Mouse (Mus musculus): Measurements from ENCODE around the gene Ccdc6. TPM values are rescaled to one million over a fixed set of nuclear protein-coding genes. Genes with fewer than 3 reads are reported as not detected.

Ccdc6 gene
- polyA plus RNA-seq, 1 experiment from 2014 or later: 20.8 TPM

GRCm38 (mm10) chr10:70127273-70127672, 30.4 kb downstream of the Ccdc6 start:
- Histone ChIP-seq H3K9me3 (replicated peaks; ENCODE audit: control insufficient read depth, low read length) (no peaks in the 10 kb centered on the region), H3K36me3 (replicated peaks; ENCODE audit: control insufficient read depth, insufficient read depth, low read depth, low read length) (no peaks in the 10 kb centered on the region), H3K4me2 (ENCODE audit: low read depth, low read length) (no peak overlapping the region), H3K27ac (replicated peaks; ENCODE audit: low read depth, low read length) (no peak overlapping the region), H3K4me3 (ENCODE audit: low read depth, low read length) (no peak overlapping the region), H3K27me3 (ENCODE audit: control insufficient read depth, insufficient read depth, low read length) (no peaks in the 10 kb centered on the region), H3K9ac (replicated peaks; ENCODE audit: low read length) (no peak overlapping the region), H3K4me1 (ENCODE audit: control insufficient read depth, insufficient read depth, low read length) (no peaks in the 10 kb centered on the region)
- WGBS: 75% methylated on average over 8 of the region's 8 CpGs
- DNase-seq (ENCODE audit: low spot score): no peak
- ATAC-seq (replicated peaks; ENCODE audit: insufficient number of reproducible peaks, low FRiP score, low TSS enrichment, low read depth): no peak

DNA sequence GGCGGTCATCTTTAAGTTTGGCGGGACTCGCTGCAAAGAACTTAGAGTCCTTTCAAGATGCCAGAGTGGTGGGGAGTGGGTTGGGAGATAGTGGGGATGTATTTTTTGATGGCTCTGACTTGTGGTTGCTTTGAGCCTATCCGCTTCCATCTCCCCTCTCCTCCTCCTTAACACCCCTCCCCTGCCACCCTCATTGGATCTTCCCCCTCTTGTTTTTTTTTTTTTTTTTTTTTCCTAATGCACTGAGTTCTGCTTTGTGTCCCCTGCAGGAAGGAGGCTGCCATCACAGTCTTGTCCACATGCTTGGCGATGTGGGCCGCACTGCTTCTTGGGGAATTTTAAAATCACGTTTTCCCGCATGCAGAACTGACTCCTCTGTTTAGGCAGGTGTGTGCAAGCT, 31.5 kb downstream of the Ccdc6 start:
- Histone ChIP-seq H3K9ac (replicated peaks; ENCODE audit: low read length) (no peak overlapping the region), H3K9me3 (replicated peaks; ENCODE audit: control insufficient read depth, low read length) (no peaks in the 10 kb centered on the region), H3K36me3 (replicated peaks; ENCODE audit: control insufficient read depth, insufficient read depth, low read depth, low read length) (no peaks in the 10 kb centered on the region), H3K27ac (replicated peaks; ENCODE audit: low read depth, low read length) (no peak overlapping the region), H3K4me3 (ENCODE audit: low read depth, low read length) (no peak overlapping the region), H3K4me2 (ENCODE audit: low read depth, low read length) (no peak overlapping the region), H3K4me1 (ENCODE audit: control insufficient read depth, insufficient read depth, low read length) (no peaks in the 10 kb centered on the region), H3K27me3 (ENCODE audit: control insufficient read depth, insufficient read depth, low read length) (no peaks in the 10 kb centered on the region)
- WGBS: 86% methylated on average over 8 of the region's 8 CpGs
- ATAC-seq (replicated peaks; ENCODE audit: insufficient number of reproducible peaks, low FRiP score, low TSS enrichment, low read depth): no peak
- DNase-seq (ENCODE audit: low spot score): no peak

DNA sequence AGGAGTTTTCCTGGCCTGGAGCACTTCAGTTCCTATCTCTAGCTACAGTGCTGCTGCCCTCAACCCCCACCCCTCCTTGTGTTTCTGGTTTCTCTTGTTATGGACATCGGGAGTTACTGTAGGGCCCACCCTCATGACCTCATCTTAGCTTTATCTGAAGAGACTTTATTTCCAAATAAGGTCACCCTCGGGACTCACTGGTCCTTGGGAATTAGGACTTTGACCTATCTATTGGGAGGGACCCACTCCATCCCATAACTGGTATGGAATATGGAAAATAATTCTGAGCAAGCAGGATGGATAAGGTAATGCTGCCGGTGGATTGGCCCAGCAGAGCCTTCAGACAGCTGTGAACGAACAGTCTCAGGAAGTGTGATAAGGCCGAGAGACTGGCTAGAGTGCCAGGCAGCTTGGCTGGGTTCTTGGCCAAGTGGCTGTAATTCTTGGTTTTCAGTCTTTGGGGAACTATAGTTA, 35.2 kb downstream of the Ccdc6 start:
- Histone ChIP-seq H3K36me3 (replicated peaks; ENCODE audit: control insufficient read depth, insufficient read depth, low read depth, low read length) (no peaks in the 10 kb centered on the region), H3K4me2 (ENCODE audit: low read depth, low read length) (no peak overlapping the region), H3K9ac (replicated peaks; ENCODE audit: low read length) (no peak overlapping the region), H3K27me3 (ENCODE audit: control insufficient read depth, insufficient read depth, low read length) (no peaks in the 10 kb centered on the region), H3K9me3 (replicated peaks; ENCODE audit: control insufficient read depth, low read length) (no peaks in the 10 kb centered on the region), H3K4me3 (ENCODE audit: low read depth, low read length) (no peak overlapping the region), H3K4me1 (ENCODE audit: control insufficient read depth, insufficient read depth, low read length) (no peaks in the 10 kb centered on the region), H3K27ac (replicated peaks; ENCODE audit: low read depth, low read length) (no peak overlapping the region)
- ATAC-seq (replicated peaks; ENCODE audit: insufficient number of reproducible peaks, low FRiP score, low TSS enrichment, low read depth): no peak
- 83% methylated on average over 5 of the region's 5 CpGs for WGBS
- DNase-seq (ENCODE audit: low spot score): no peak

DNA sequence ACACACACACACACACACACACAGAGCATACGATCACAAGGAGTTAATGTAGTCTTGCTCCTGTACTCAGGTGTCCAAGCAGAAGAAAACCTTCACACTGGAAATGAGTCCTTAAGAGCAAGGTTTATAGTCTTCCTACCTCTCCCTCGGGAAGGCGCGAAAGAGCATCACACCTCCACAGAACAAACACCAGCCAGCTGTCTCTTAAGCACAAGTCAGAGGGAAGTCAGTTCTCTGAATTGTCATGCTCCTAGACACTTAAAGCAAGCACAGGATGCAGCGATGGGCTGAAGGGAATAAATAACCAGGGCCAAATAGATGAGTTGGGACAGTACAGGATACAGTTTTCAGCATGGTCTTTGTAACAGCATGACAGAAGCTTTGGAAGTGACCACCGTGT, 35.8 kb downstream of the Ccdc6 start:
- DNase-seq (ENCODE audit: low spot score): no peak
- Histone ChIP-seq H3K9me3 (replicated peaks; ENCODE audit: control insufficient read depth, low read length) (no peaks in the 10 kb centered on the region), H3K4me2 (ENCODE audit: low read depth, low read length) (no peak overlapping the region), H3K9ac (replicated peaks; ENCODE audit: low read length) (no peak overlapping the region), H3K4me3 (ENCODE audit: low read depth, low read length) (no peak overlapping the region), H3K36me3 (replicated peaks; ENCODE audit: control insufficient read depth, insufficient read depth, low read depth, low read length) (no peaks in the 10 kb centered on the region), H3K4me1 (ENCODE audit: control insufficient read depth, insufficient read depth, low read length) (no peaks in the 10 kb centered on the region), H3K27ac (replicated peaks; ENCODE audit: low read depth, low read length) (no peak overlapping the region), H3K27me3 (ENCODE audit: control insufficient read depth, insufficient read depth, low read length) (no peaks in the 10 kb centered on the region)
- WGBS: 91% methylated on average over 6 of the region's 6 CpGs
- no peak for ATAC-seq (replicated peaks; ENCODE audit: insufficient number of reproducible peaks, low FRiP score, low TSS enrichment, low read depth)

GRCm38 (mm10) chr10:70133188-70133587, 36.3 kb downstream of the Ccdc6 start:
- no peaks in the 10 kb centered on the region for H3K36me3 ChIP-seq (replicated peaks; ENCODE audit: control insufficient read depth, insufficient read depth, low read depth, low read length)
- H3K4me2 ChIP-seq (ENCODE audit: low read depth, low read length): no peak overlapping the region
- no peak overlapping the region for H3K27ac ChIP-seq (replicated peaks; ENCODE audit: low read depth, low read length)
- no peak overlapping the region for H3K9ac ChIP-seq (replicated peaks; ENCODE audit: low read length)
- no peak overlapping the region for H3K4me3 ChIP-seq (ENCODE audit: low read depth, low read length)
- DNase-seq (ENCODE audit: low spot score) (no peak), ATAC-seq (replicated peaks; ENCODE audit: insufficient number of reproducible peaks, low FRiP score, low TSS enrichment, low read depth) (no peak; the same call in 1 of the 2 replicates)
- H3K27me3 ChIP-seq (ENCODE audit: control insufficient read depth, insufficient read depth, low read length): no peaks in the 10 kb centered on the region
- WGBS: 81% methylated on average over 6 of the region's 6 CpGs
- H3K4me1 ChIP-seq (ENCODE audit: control insufficient read depth, insufficient read depth, low read length): no peaks in the 10 kb centered on the region
- H3K9me3 ChIP-seq (replicated peaks; ENCODE audit: control insufficient read depth, low read length): no peaks in the 10 kb centered on the region

GRCm38 (mm10) chr10:70135680-70136079, 38.8 kb downstream of the Ccdc6 start:
- ATAC-seq (replicated peaks; ENCODE audit: insufficient number of reproducible peaks, low FRiP score, low TSS enrichment, low read depth) (no peak), DNase-seq (ENCODE audit: low spot score) (peak; percentile 37)
- 74% methylated on average over 5 of the region's 5 CpGs for WGBS

GRCm38 (mm10) chr10:70137652-70138051, 40.7 kb downstream of the Ccdc6 start:
- no peaks in the 10 kb centered on the region for H3K4me1 ChIP-seq (ENCODE audit: control insufficient read depth, insufficient read depth, low read length)
- no peaks in the 10 kb centered on the region for H3K27me3 ChIP-seq (ENCODE audit: control insufficient read depth, insufficient read depth, low read length)
- no peak for ATAC-seq (replicated peaks; ENCODE audit: insufficient number of reproducible peaks, low FRiP score, low TSS enrichment, low read depth)
- DNase-seq (ENCODE audit: low spot score): no peak
- H3K9ac ChIP-seq (replicated peaks; ENCODE audit: low read length): no peak overlapping the region
- no peak overlapping the region for H3K4me3 ChIP-seq (ENCODE audit: low read depth, low read length)
- H3K4me2 ChIP-seq (ENCODE audit: low read depth, low read length): no peak overlapping the region
- WGBS: 89% methylated on average over 7 of the region's 7 CpGs
- H3K36me3 ChIP-seq (replicated peaks; ENCODE audit: control insufficient read depth, insufficient read depth, low read depth, low read length): no peaks in the 10 kb centered on the region; the same call in 1 of the 2 replicates
- H3K27ac ChIP-seq (replicated peaks; ENCODE audit: low read depth, low read length): no peak overlapping the region
- no peaks in the 10 kb centered on the region for H3K9me3 ChIP-seq (replicated peaks; ENCODE audit: control insufficient read depth, low read length)

More at GRCm38 (mm10) chr10:70135680-70136079, 38.8 kb downstream of the Ccdc6 start:
- Histone ChIP-seq H3K9me3 (replicated peaks; ENCODE audit: control insufficient read depth, low read length) (no peaks in the 10 kb centered on the region), H3K4me1 (ENCODE audit: control insufficient read depth, insufficient read depth, low read length) (no peaks in the 10 kb centered on the region), H3K4me2 (ENCODE audit: low read depth, low read length) (no peak overlapping the region), H3K9ac (replicated peaks; ENCODE audit: low read length) (no peak overlapping the region), H3K36me3 (replicated peaks; ENCODE audit: control insufficient read depth, insufficient read depth, low read depth, low read length) (no peaks in the 10 kb centered on the region), H3K27me3 (ENCODE audit: control insufficient read depth, insufficient read depth, low read length) (no peaks in the 10 kb centered on the region), H3K27ac (replicated peaks; ENCODE audit: low read depth, low read length) (no peak overlapping the region), H3K4me3 (ENCODE audit: low read depth, low read length) (no peak overlapping the region)

- H3K4me1 ChIP-seq (ENCODE audit: control insufficient read depth, insufficient read depth, low read length): no peaks in the 10 kb centered on the region
- H3K9ac ChIP-seq (replicated peaks; ENCODE audit: low read length): no peak overlapping the region
- no peak overlapping the region for H3K27ac ChIP-seq (replicated peaks; ENCODE audit: low read depth, low read length)
- no peaks in the 10 kb centered on the region for H3K9me3 ChIP-seq (replicated peaks; ENCODE audit: control insufficient read depth, low read length)
- H3K27me3 ChIP-seq (ENCODE audit: control insufficient read depth, insufficient read depth, low read length): no peaks in the 10 kb centered on the region
- WGBS: 72% methylated on average over 8 of the region's 8 CpGs
- no peak overlapping the region for H3K4me2 ChIP-seq (ENCODE audit: low read depth, low read length)
- no peak for DNase-seq (ENCODE audit: low spot score)
- ATAC-seq (replicated peaks; ENCODE audit: insufficient number of reproducible peaks, low FRiP score, low TSS enrichment, low read depth): no peak
- H3K36me3 ChIP-seq (replicated peaks; ENCODE audit: control insufficient read depth, insufficient read depth, low read depth, low read length): no peaks in the 10 kb centered on the region; the same call in 1 of the 2 replicates
- H3K4me3 ChIP-seq (ENCODE audit: low read depth, low read length): no peak overlapping the region
Observed at GRCm38 (mm10) chr10:70138150-70138549, 41.2 kb downstream of the Ccdc6 start.
